Mouse (Mus musculus): ENCODE measurements around the gene Fam25c. TPM values are rescaled to one million over a fixed set of nuclear protein-coding genes. Genes with fewer than 3 reads are reported as not detected.

Fam25c gene
- polyA plus RNA-seq, 1 experiment from 2014 or later = not detected

Other genes starting within 250 kb of the Fam25c start
- gene Npy4r, start 202.9 kb downstream of the Fam25c start, polyA plus RNA-seq (2016; fragmentation: Nextera tagmentation; extraction: Ambion mirVana) = not detected in 2 replicates
- gene Gprin2, start 153.8 kb downstream of the Fam25c start, polyA plus RNA-seq (2016; fragmentation: Nextera tagmentation; extraction: Ambion mirVana) = 0.18 and 1.0 TPM in 2 replicates
- gene Syt15, start 135.8 kb downstream of the Fam25c start, polyA plus RNA-seq (2016; fragmentation: Nextera tagmentation; extraction: Ambion mirVana) = 0.04 and 0.08 TPM in 2 replicates
- gene Shld2, start 44.9 kb downstream of the Fam25c start, polyA plus RNA-seq (2016; fragmentation: Nextera tagmentation; extraction: Ambion mirVana) = 7.5 and 8.3 TPM in 2 replicates
- gene Glud1, start 44.7 kb downstream of the Fam25c start, polyA plus RNA-seq (2016; fragmentation: Nextera tagmentation; extraction: Ambion mirVana) = 70.0 and 76.1 TPM in 2 replicates
- 21.9 and 44.5 TPM in 2 replicates for gene Sncg, start 19.4 kb upstream of the Fam25c start, polyA plus RNA-seq (2016; fragmentation: Nextera tagmentation; extraction: Ambion mirVana)
- 6.4 and 7.8 TPM in 2 replicates for gene Mmrn2, start 20.0 kb upstream of the Fam25c start, polyA plus RNA-seq (2016; fragmentation: Nextera tagmentation; extraction: Ambion mirVana)
- gene Bmpr1a, start 147.9 kb upstream of the Fam25c start, polyA plus RNA-seq (2016; fragmentation: Nextera tagmentation; extraction: Ambion mirVana) = 50.7 and 52.8 TPM in 2 replicates
- not detected in 2 replicates for gene 9230112D13Rik, start 167.4 kb upstream of the Fam25c start, polyA plus RNA-seq (2016; fragmentation: Nextera tagmentation; extraction: Ambion mirVana)
- 0.59 TPM in 1 of 2 replicates, not detected in the other for gene Ldb3, start 233.2 kb upstream of the Fam25c start, polyA plus RNA-seq (2016; fragmentation: Nextera tagmentation; extraction: Ambion mirVana)
- 0.23 and 0.27 TPM in 2 replicates for gene Opn4, start 244.7 kb upstream of the Fam25c start, polyA plus RNA-seq (2016; fragmentation: Nextera tagmentation; extraction: Ambion mirVana)